Mouse (Mus musculus): ENCODE measurements at regions not wholly inside any gene's neighbourhood (a gene's known extent, or its start where the extent isn't known, plus 50 kb on each side); places are given as distances from the start of the nearest gene placed in this dataset.
A peak's percentile ranks its signal among the peaks of the same experiment; 100 is the strongest.

DNA sequence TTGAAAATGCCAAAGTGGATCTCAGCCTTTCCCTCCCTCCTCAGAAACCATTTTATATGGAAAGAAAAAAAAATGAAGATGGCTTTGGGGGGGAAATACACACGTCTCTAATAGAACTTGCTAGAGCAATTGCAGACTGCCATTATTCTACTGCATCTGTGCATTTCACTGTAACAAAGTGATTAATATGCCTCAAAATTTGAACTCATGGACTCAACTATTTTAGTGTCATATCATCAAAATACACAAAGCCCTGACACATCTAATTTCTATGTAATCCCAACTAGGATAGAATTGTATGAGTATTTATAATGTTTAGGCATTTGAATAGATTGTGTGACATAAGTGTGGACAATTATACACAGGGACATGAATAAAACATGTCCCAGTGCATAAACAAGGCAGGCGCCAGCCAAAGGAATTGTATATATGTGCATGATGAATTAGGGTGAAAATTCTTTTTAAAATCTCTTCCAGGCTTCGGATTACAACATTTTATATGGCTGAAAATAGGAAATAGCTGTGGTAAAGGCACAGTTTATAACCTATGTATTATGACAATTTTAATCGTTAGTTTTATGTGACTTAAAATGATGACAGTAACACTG, 115.4 kb upstream of the Fam92a start:
- no peak for ATAC-seq (replicated peaks; ENCODE audit: low read depth, poor library complexity, severe bottlenecking)

DNA sequence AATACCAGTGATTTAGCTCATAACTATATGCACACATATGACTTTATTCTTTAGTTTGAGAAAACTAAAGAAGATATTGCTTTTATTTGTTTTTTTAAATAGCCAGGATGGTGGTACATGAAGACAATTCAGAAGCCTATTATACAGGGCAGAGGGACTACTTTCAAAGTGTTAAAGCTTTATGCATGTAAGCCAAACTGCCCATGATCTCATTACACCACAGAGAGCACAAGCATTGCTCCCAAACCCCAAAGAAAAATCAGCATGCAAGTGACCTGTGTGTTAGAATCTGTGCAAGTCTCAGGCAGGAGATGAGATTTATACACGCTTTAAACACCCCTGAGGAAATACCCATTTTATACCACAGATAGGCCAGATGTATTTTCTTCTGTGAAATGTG, 114.6 kb upstream of the Fam92a start:
- ATAC-seq (replicated peaks; ENCODE audit: low read depth, poor library complexity, severe bottlenecking), result no peak

DNA sequence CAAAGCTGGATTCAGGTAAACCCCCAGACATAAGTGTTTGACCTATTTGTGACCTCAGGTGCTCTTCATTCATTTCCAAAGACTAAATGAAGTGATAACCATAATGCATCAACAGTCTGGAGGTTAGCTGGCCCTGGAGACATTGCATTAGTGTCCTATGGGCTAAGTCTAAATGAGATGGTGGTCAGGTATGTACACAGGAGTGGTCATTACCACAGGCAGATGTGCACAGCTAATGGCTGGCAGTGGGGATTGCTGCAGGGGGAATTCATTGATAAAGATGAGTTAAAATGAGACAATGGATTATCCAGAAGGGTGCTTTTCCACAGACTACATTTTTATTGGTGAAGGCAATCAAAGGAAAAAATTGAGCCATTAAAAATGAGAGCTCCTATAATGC, 114.2 kb upstream of the Fam92a start:
- no peak for ATAC-seq (replicated peaks; ENCODE audit: low read depth, poor library complexity, severe bottlenecking)

DNA sequence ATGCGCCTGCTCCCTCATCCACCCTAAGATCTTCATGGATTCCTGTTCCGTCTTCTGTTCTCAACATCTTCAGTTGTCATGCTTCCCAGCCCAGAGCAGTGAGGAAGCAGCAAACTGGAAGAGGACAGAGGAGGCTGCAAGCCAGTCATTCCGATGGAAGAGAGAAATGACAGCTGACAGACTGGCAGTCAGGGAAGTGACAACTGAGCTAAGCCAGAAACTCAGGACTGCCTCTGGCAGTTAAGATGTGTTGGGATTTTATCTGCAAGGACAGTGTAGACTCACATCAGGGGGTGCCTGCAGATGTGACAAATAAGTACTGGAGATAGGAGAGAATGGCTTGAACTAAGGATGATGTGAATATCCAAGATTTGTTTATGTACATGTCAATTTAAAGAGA, 106.1 kb upstream of the Fam92a start:
- no peak for ATAC-seq (replicated peaks; ENCODE audit: low read depth, poor library complexity, severe bottlenecking)

GRCm38 (mm10) chr4:12273369-12273768, 101.6 kb upstream of the Fam92a start:
- ATAC-seq (replicated peaks; ENCODE audit: low read depth, poor library complexity, severe bottlenecking), result no peak

GRCm38 (mm10) chr4:12272914-12273313, 101.1 kb upstream of the Fam92a start:
- no peak for ATAC-seq (replicated peaks; ENCODE audit: low read depth, poor library complexity, severe bottlenecking)

- no peak for ATAC-seq (replicated peaks; ENCODE audit: low read depth, poor library complexity, severe bottlenecking)
These were observed 100.6 kb upstream of the Fam92a start for GRCm38 (mm10) chr4:12272378-12272777.

DNA sequence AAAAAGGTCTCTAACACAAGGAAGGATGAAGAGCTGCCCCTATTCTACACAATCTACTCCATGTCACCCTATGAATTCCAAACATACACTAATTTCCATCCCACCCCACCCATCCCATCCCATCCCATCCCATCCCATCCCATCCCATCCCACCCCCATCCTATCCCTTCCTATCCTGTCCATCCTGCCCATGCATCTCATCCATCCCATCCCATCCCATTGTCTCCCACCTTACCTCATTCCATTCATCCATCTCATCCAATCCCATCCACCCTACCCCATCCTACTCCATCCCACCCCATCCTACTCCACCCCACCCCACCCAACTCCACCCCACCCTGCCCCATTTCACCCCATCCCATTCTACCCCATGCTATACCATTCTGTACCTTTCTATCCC, 91.9 kb upstream of the Fam92a start:
- ATAC-seq (replicated peaks; ENCODE audit: low read depth, poor library complexity, severe bottlenecking), result no peak

GRCm38 (mm10) chr4:12263197-12263596, 91.4 kb upstream of the Fam92a start:
- no peak for ATAC-seq (replicated peaks; ENCODE audit: low read depth, poor library complexity, severe bottlenecking)

- ATAC-seq (replicated peaks; ENCODE audit: low read depth, poor library complexity, severe bottlenecking), result no peak
These were observed 76.2 kb upstream of the Fam92a start for GRCm38 (mm10) chr4:12247994-12248393.

- no peak for ATAC-seq (replicated peaks; ENCODE audit: low read depth, poor library complexity, severe bottlenecking)
These were observed 74.8 kb upstream of the Fam92a start for GRCm38 (mm10) chr4:12246595-12246994.

DNA sequence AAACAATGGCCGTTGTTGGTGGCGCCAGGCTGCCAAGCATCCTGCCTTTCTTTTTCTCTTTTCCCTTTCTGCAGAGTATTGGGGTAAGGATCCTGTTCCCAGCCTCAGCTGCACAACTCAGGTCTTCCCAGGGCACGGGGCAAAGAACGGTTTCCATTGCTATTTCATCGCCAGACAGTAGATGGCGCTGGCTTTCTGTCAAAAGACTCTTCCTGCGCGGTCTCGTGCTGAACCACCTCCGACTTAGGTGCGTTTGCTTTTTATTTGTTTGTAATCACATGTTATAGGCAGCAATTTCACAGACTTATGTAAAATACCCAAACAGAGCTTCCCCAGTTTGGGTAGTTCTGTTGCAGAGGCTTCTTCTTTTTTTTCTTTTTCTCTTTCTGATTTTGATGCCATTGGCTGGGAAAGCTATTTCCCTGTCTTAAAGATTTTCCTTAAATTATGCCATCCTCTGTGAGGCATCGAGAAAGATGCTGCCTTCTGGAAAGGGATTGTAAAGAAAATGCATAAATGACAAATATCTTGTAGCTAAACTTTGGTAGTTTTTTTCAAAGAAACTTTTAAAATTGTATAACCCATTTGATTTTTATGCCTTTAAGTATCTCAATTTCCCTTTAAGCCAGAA, 69.2 kb upstream of the Fam92a start:
- peak; percentile 87 for ATAC-seq (replicated peaks; ENCODE audit: low read depth, poor library complexity, severe bottlenecking)

- ATAC-seq (replicated peaks; ENCODE audit: low read depth, poor library complexity, severe bottlenecking), result no peak
These were observed 58.9 kb upstream of the Fam92a start for GRCm38 (mm10) chr4:12230731-12231130.
